Mouse (Mus musculus) thymus, adult 2 months (tissue): ENCODE measurements around the gene Olfr571. TPM values are rescaled to one million over a fixed set of nuclear protein-coding genes. Genes with fewer than 3 reads are reported as not detected.

Source experiments
- DNase-seq: peaks from one replicate; pipeline ENCODE4 v3.0.0; 2021
- H3K27ac ChIP-seq: fragments of 200-500 bp; 2 replicates; pipeline ENCODE4 v1.5.1; 2012; ENCODE audit warnings: low read length, control low read depth; ENCODE audit not compliant: control insufficient read depth, insufficient read depth
- H3K27me3 ChIP-seq: fragments of 200-500 bp; 2 replicates; pipeline ENCODE4 v1.6.1; 2012; ENCODE audit warnings: mild to moderate bottlenecking, low read length, moderate library complexity, mixed read lengths; ENCODE audit not compliant: control insufficient read depth, insufficient read depth
- H3K36me3 ChIP-seq: fragments of 200-500 bp; 2 replicates; pipeline ENCODE4 v1.6.1; 2012; ENCODE audit warnings: mild to moderate bottlenecking, low read length, moderate library complexity; ENCODE audit not compliant: control insufficient read depth, insufficient read depth
- H3K4me1 ChIP-seq: fragments of 200-500 bp; replicated peaks from 2 replicates; pipeline ENCODE4 v1.6.1; 2012; ENCODE audit warnings: low read length; ENCODE audit not compliant: control insufficient read depth, insufficient read depth
- H3K4me3 ChIP-seq: fragments of 200-500 bp; 2 replicates; pipeline ENCODE4 v1.5.1; 2012; ENCODE audit warnings: mild to moderate bottlenecking, low read length, control low read depth, moderate library complexity; ENCODE audit not compliant: control insufficient read depth, insufficient read depth
- CTCF ChIP-seq: fragments of 200-500 bp; IDR thresholded peaks from 2 replicates; pipeline ENCODE4 v1.5.1; 2012; ENCODE audit warnings: mild to moderate bottlenecking, control low read depth, low read length, moderate library complexity, borderline replicate concordance; ENCODE audit not compliant: control insufficient read depth, poor library complexity, insufficient read depth; ENCODE audit errors: extremely low read depth
- POLR2A ChIP-seq: fragments of 200-500 bp; IDR thresholded peaks from 2 replicates; pipeline ENCODE4 v1.6.1; 2012; ENCODE audit warnings: mild to moderate bottlenecking, low read length, control low read depth, moderate library complexity; ENCODE audit not compliant: control insufficient read depth, poor library complexity, insufficient read depth; ENCODE audit errors: extremely low read depth
- WGBS: fragments of 180-500 bp; shearing (Covaris S2); methylation state at CpG from one replicate; pipeline ENCODE4 v1.1.7; 2018; 5-methylcytosine and 5-hydroxymethylcytosine counted together
- polyA plus RNA-seq: library from polyadenylated mRNA; depleted of rRNA; stranded (reverse); fragments of >200 nt; gene quantifications from 2 replicates; pipeline ENCODE4 v1.2.3, GENCODE M21; 2012; rRNA removed

Olfr571 gene
- polyA plus RNA-seq, result not detected in 2 replicates

DNA sequence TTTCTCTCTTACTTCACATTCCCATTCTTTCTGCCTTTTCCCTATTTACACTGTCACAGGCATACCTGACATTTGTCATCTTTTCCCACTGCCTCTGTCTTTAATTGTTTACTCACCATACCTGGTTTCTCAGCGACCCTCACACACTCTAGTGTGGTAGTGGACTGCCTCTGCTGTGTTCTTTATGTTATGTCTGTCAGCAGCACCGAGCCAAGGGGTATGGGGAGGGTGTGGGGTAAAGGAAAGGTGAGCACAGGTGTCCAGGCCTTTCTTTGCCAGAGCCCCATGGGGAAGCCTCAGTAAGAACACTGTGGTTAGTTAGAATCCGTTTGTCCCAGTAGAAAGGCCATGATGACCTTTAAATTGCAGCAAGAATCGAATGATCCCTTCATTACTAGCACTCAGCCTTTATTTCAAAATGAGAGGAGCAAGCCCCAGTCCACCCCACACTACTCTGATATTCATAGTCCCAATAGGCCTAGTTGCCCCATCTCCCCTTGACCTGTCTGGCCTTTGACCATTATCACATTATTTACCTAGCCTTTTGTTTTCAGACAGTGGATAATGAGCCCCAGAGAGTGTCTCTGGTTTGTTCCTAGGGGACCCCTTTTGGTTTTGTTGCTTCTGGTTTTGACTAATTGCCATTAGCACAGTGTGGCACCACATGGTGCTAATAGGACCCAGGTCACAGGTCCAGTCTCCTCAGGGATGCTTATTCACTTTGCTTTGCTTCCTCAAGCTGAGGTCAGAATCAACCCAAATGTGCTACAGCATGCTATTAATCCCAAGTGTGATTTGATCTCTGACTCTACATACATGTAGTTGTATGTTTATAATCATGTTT is at the start of gene Olfr571:
Olfr571 (minus strand) TSS at position 505 of the 844 bp plus-strand sequence.
- no peaks in the 10 kb centered on the region for H3K27me3 ChIP-seq

DNA sequence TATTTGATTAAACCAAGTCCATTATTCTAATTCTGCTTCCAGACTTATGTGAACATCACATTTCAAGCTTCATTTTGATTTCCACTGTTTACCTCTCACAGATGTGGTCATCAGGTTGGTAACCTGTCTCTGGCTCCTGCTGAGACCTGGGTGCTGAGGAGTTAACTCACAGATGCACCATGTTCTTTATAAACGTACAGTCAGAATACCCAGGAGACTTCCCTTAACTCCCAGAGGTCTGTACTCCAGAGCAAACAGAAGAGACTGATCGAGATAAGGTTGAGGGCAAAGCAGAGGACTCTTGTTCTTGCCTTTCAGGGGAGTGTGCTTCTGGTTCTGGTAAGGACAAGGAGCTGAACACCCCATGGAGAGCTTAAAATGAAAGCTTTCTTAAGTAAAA is 45.0 kb upstream of the Olfr571 start, which contains the start of gene Olfr576:
Olfr576 (plus strand) TSS at position 301 of the 400 bp plus-strand sequence.
- 46% methylated on average over 2 of the region's 2 CpGs for WGBS
- DNase-seq, result no peak
- H3K4me1 ChIP-seq, result no peaks in the 10 kb centered on the region
- H3K4me3 ChIP-seq, result no peak within 1 kb of the TSS
- no peaks in the 10 kb centered on the region for H3K36me3 ChIP-seq
- H3K27me3 ChIP-seq, result no peaks in the 10 kb centered on the region
- no peak within 1 kb of the TSS for H3K27ac ChIP-seq
- TF ChIP-seq POLR2A, result no peak
- no peak for TF ChIP-seq CTCF

More for the DNA sequence above, at the start of gene Olfr571:
- no peak for DNase-seq
- 76% methylated on average over 4 of the region's 4 CpGs for WGBS
- H3K27ac ChIP-seq, result no peak within 1 kb of the TSS
- TF ChIP-seq CTCF (no peak), POLR2A (no peak)
- H3K4me3 ChIP-seq, result no peak within 1 kb of the TSS
- no peaks in the 10 kb centered on the region for H3K36me3 ChIP-seq
- no peaks in the 10 kb centered on the region for H3K4me1 ChIP-seq

DNA sequence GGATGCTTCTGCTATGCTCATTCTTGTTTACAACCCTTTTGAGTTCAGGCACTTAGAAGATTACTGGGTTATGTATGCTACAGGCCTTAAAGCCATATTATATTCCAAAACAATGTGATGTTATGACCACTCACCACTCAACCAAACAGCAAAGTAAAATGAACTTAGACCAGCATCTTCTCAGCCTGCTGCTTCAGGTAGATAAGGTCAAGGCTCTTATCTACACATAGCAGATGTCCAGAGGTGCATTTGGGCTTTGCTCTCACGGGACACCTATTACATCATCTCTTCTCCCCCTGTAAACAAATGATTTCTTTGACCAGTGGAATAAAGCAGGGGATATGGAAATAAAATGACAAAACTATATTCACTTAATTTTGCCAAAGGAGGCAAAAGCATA is 41.3 kb upstream of the Olfr571 start, which contains the start of gene Olfr575:
Olfr575 (minus strand) TSS at position 183 of the 400 bp plus-strand sequence.
- no peak for DNase-seq
- Histone ChIP-seq H3K36me3 (no peaks in the 10 kb centered on the region), H3K27me3 (no peaks in the 10 kb centered on the region), H3K27ac (no peak within 1 kb of the TSS), H3K4me1 (no peaks in the 10 kb centered on the region), H3K4me3 (no peak within 1 kb of the TSS)
- TF ChIP-seq CTCF, result no peak
- no peak for TF ChIP-seq POLR2A
- 62% methylated on average over 1 of the region's 1 CpGs for WGBS

DNA sequence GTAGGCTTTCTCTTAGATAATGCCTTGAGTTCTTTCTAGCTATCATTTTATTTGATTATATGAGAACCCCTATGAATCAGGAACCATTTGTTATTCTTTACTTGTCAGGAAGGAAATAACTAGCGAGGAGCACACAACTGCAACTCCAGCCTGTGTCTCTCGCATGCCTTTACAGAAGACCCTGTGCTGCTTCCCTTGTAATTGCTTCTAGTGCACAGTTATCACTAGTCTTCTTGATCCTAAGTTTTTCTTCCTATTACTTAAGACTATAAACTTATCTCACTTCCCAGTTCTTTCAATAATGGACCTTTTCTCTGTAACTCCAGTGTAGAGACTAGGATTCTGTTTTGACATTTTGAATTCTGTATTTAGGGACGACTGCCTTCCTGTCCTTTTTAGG is 40.8 kb upstream of the Olfr571 start:
- 77% methylated on average over 3 of the region's 3 CpGs for WGBS
- no peak overlapping the region for H3K27ac ChIP-seq
- H3K36me3 ChIP-seq, result no peaks in the 10 kb centered on the region
- no peak for DNase-seq
- no peaks in the 10 kb centered on the region for H3K4me1 ChIP-seq
- no peaks in the 10 kb centered on the region for H3K27me3 ChIP-seq
- no peak overlapping the region for H3K4me3 ChIP-seq
- no peak for TF ChIP-seq POLR2A
- TF ChIP-seq CTCF, result no peak

DNA sequence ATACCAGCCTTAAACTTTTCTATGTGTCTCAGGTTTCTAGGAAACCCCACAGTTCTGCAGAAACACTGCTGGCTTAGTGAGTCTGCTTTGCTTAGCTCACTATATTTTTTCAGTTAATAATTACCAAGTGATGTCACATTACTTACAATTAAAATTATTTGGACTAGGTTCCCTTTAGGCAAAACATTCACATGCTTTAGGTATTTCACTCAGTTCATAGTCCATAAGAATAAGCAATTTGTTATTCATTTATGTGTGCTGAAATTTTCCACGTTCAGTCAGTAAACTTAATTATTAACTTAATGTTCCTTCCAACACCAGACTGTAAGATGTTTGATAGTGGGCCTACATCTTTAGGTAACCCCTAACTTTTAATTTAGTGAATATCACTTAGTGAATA is 33.4 kb upstream of the Olfr571 start:
- H3K36me3 ChIP-seq, result no peaks in the 10 kb centered on the region
- no peaks in the 10 kb centered on the region for H3K27me3 ChIP-seq
- DNase-seq, result no peak
- no peaks in the 10 kb centered on the region for H3K4me1 ChIP-seq
- 86% methylated on average over 1 of the region's 1 CpGs for WGBS
- TF ChIP-seq POLR2A (no peak), CTCF (no peak)
- no peak overlapping the region for H3K27ac ChIP-seq
- no peak overlapping the region for H3K4me3 ChIP-seq

DNA sequence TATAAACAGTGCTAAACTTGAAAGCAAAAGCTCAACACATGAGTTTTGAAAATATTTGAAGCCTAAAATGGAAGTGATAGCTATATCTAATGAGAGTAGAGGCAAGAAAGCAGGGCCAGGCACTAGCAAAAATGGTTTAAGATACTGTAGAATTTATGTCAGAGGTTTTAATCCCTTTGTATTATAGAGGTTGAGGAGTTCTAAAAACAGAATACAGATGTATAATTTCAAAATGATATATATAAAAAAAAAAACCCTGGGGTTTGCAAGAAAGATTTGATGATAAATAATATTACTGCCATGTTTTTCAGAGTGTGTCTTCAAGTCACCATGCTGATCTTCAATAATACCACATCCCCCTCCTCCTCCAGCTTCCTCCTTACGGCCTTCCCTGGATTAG is 30.8 kb upstream of the Olfr571 start, which contains the start of gene Olfr574:
Olfr574 (plus strand) TSS at position 301 of the 400 bp plus-strand sequence.
- WGBS, result 100% methylated on average over 1 of the region's 1 CpGs
- H3K36me3 ChIP-seq, result no peaks in the 10 kb centered on the region

More for the DNA sequence above, 30.8 kb upstream of the Olfr571 start, which contains the start of gene Olfr574:
- Histone ChIP-seq H3K4me3 (no peak within 1 kb of the TSS), H3K27ac (no peak within 1 kb of the TSS), H3K27me3 (no peaks in the 10 kb centered on the region), H3K4me1 (no peaks in the 10 kb centered on the region)
- TF ChIP-seq POLR2A, result no peak
- no peak for TF ChIP-seq CTCF
- no peak for DNase-seq
